Mouse (Mus musculus) layer of hippocampus, adult 8-10 months (tissue): ENCODE results near the gene Psmc4. TPM values are rescaled to one million over a fixed set of nuclear protein-coding genes. Genes with fewer than 3 reads are reported as not detected.

Source experiments
- DNase-seq, 2 experiments: peaks; one replicate each; pipeline ENCODE4 v3.0.0; 2022; ENCODE audit warnings: low spot score in 2 of 2
- total RNA-seq, 4 experiments: library from RNA; stranded (reverse); gene quantifications; 2 replicates each; pipeline ENCODE4 v1.2.4; 2022

Psmc4 gene
- total RNA-seq: 100 to 1,000 TPM; 130 to 135 (median 134) TPM

- peak; percentile 98 to 99 for DNase-seq
Measured at GRCm38 (mm10) chr7:28049476-28050409, at the start of gene Psmc4. Gene Psmc4 (minus strand): TSS chr7:28050101.

GRCm38 (mm10) chr7:28099101-28099500 lies 49.2 kb upstream of the Psmc4 start:
- DNase-seq: no peak

- DNase-seq: no peak
Measured at GRCm38 (mm10) chr7:28093541-28093940, 43.6 kb upstream of the Psmc4 start.

DNA sequence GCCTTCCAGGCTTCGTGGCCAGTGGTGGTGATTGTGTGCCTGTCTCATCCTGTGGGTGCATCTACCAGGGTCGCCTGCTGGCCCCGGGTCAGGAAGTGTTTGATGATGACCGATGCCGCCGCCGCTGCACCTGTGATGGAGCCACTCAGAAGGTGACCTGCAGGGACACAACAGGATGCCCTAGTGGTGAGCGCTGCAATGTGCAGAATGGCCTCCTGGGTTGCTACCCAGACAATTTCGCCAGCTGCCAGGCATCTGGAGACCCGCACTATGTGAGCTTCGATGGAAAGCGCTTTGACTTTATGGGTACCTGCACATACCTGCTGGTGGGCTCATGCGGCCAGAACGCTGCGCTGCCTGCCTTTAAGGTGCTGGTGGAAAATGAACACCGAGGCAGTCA lies 36.3 kb upstream of the Psmc4 start:
- no peak for DNase-seq

GRCm38 (mm10) chr7:28084215-28084614 lies 34.3 kb upstream of the Psmc4 start:
- peak; percentile 14 to 31 for DNase-seq

GRCm38 (mm10) chr7:28070531-28071298 lies 20.8 kb upstream of the Psmc4 start, which contains the start of gene Fcgbp:
Gene Fcgbp (plus strand): TSS chr7:28071236.
- no peak for DNase-seq

DNA sequence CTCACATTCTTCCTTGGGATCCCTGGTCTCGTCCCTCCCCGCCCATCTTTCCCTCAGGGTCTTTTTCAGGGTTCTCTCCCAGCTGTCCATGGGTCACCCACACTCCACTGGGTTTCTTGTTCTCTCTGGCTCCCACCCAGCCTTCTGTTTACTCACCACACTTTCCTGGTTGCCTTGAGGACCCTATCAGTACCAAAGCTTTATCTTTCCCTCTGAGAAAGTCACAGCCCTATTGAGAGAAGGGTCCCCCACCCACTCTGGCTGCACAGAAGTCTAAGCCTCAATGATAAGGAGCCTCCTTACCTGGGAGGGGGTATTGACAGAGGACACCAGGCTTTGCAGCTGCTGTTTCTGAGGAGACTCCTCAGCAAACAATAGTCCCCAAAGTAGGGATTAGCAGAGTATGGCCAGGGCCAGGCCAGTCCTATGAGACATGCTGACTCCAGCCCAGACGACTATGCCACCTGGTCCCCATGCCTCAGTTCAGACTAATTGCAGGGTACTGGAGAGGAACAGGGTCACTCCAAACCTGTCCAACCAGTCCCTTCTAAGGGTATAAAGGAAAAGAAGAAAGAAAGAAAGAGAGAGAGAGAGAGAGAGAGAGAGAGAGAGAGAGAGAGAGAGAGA lies 19.8 kb upstream of the Psmc4 start:
- no peak for DNase-seq

DNA sequence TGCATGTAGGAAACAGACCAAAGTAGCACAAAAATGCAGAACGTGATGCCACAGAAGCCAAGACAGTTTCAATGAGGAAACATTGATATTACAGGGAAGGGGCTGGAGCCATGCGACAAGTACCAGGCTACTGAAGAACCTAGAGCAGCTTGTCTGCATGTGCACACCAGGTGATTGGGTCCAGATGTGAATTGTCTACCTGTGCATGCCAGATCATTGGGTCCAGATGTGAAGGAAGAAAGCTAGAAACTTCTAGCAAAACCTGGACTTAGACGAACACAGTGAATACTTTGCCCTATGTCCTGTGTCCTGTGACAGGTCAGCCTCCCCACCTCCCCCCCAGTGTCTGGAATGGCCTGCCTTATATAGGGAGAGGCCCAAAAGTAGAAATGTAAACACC lies 18.8 kb upstream of the Psmc4 start:
- no peak for DNase-seq

- no peak for DNase-seq
Measured at GRCm38 (mm10) chr7:28059972-28060371, 10.1 kb upstream of the Psmc4 start.

- no peak for DNase-seq
Measured at GRCm38 (mm10) chr7:28053046-28053930, 3.4 kb upstream of the Psmc4 start.

DNA sequence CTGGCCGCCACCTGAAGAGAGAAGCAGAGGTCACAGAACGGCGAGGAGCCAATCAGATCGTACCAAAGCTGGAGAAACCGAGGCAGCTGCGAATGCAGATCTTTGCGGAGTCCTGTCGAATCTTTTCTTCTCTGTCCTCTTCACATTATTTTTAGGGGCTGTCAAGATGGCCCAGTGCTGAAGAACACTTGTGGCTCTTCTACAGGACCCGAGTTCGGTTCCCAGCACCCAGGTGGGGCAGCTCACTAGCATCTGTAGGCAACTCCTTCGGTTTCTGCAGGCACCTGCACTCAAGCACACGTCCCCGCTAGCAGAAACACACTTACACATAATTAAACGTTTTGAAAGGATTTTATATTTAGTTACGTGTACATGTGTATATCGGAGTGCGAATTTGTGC lies 683 bp upstream of the Psmc4 start:
- no peak for DNase-seq

DNA sequence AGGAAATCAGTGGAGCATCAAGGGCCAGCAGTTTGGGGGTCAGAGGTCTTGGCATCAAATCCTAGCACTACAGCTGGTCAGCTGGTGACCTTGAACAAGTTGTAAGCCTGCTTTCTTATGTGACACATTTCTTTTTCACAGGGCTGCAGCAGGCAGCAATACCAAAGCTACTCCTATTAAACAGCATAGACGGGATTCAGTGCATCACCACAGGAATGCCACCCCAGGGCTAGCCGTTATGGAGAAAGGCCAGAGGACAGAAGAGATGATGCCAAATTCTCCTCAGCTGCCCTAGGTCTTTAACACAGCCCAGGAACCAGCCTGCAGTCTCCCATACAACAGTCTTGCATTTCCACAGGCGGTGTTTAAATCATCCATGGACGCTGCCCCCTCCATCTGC lies 5.4 kb downstream of the Psmc4 start:
- DNase-seq: no peak

DNA sequence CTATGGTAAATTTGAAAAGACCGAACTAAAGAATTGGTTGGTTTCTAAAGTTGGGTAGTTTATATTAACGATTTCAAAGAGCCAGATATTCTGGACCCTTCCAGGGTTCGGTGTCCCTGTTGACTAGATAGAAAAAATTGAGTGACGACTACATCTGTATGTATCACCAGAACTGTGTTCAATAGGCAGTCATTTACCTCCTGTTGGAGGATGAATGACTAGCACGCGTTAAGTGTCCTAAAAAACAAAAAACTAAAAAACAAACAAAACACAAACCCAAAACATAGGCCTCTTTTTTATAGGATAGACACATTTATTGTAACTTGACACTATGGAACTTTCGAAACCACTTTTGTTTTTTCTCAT lies 35.5 kb downstream of the Psmc4 start:
- no peak for DNase-seq

DNA sequence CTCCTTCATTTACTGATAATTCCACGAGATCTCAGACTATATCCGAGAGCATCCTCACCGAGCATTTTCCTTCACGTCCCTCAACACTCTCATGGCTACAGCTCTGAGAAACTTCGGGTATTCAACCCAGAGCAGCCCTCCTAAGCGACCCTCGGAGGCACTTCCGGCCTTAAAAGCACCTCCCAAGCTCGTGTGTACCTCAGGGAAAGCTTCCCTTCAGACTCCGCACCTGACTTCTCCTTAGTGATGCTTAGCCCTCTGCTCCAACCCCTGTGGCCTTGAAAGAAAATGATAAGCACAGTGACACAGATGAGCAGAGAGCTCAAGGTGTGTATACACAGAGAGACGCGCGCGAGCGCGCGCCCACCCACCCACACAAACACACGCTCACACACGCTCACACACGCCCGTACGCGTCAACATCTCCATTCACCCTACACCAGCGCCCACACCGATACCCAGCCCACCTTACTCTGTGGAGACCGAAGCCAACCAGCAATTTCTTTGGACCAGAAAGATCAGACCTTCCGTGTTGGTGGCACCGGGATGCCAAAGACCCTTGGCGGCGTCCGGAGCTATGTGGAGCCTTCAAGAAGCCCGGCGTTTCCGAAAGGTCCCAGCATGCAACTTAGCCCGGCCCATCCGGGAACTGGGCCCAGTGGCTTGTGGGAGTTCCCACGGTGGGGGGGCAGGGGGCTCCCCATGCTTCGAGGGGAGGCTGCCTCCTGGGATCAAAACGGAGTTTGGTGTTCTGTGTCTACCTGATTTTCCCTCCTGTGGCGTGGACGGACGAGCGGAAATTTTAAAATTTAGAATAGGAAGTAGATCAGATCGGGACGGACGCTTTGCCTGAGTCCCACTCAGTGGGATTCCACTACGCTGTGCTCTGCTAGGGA lies 36.1 kb downstream of the Psmc4 start, which contains the start of gene Zfp850:
TSS of gene Zfp850 (minus strand) at position 567 of the 896 bp plus-strand sequence.
- DNase-seq: peak; percentile 55 to 77

- peak; percentile 41 to 52 for DNase-seq
Measured at GRCm38 (mm10) chr7:28010271-28010670, 39.6 kb downstream of the Psmc4 start.

Other genes starting within 250 kb of the Psmc4 start
- 10 to 100 TPM in 1 of 4 experiments, 1 to 10 TPM in 3; 8.6 to 10.6 (median 9.3) TPM for gene Zfp626, start 242.9 kb downstream of the Psmc4 start, total RNA-seq
- 1 to 10 TPM; 3.8 to 4.9 (median 4.3) TPM for gene Zfp59, start 211.5 kb downstream of the Psmc4 start, total RNA-seq
- 1 to 10 TPM; 2.6 to 3.2 (median 2.9) TPM for gene Zfp607a, start 192.6 kb downstream of the Psmc4 start, total RNA-seq
- 10 to 100 TPM; 17.8 to 20.6 (median 18.9) TPM for gene Zfp974, start 120.6 kb downstream of the Psmc4 start, total RNA-seq
- 10 to 100 TPM; 20.2 to 23.6 (median 21.4) TPM for gene Zfp780b, start 70.9 kb downstream of the Psmc4 start, total RNA-seq
- gene Zfp850, start 36.0 kb downstream of the Psmc4 start, total RNA-seq: 1 to 10 TPM; 5.4 to 8.6 (median 6.5) TPM
- 1 to 10 TPM; 1.3 to 1.8 (median 1.7) TPM for gene Fcgbp, start 21.1 kb upstream of the Psmc4 start, total RNA-seq
- not detected for gene 9530053A07Rik, start 79.4 kb upstream of the Psmc4 start, total RNA-seq
- gene Fbl, start 119.6 kb upstream of the Psmc4 start, total RNA-seq: 10 to 100 TPM; 44.6 to 56.7 (median 54.5) TPM
- 10 to 100 TPM; 39.6 to 52.5 (median 46.4) TPM for gene Dyrk1b, start 129.4 kb upstream of the Psmc4 start, total RNA-seq
- gene Eid2, start 217.8 kb upstream of the Psmc4 start, total RNA-seq: 10 to 100 TPM; 48.7 to 58.6 (median 56.9) TPM
- 10 to 100 TPM; 29.9 to 39.5 (median 31.7) TPM for gene Eid2b, start 227.6 kb upstream of the Psmc4 start, total RNA-seq
- under 1 TPM in 2 of 4 experiments, not detected in 2; 0.70 to 0.98 TPM for gene Selenov, start 241.1 kb upstream of the Psmc4 start, total RNA-seq